Mouse (Mus musculus) liver, embryonic 12.5 days (tissue): ENCODE measurements around the gene Cdk15. TPM values are rescaled to one million over a fixed set of nuclear protein-coding genes. Genes with fewer than 3 reads are reported as not detected.

Source experiments
- ATAC-seq: fragments of 200-750 bp; cut with Nextera tagmentation; 2 replicates; pipeline ENCODE4 v1.8.0; 2017; ENCODE audit warnings: moderate number of reproducible peaks, mild to moderate bottlenecking, moderate library complexity
- H3K27ac ChIP-seq: fragments of 300-500 bp; sonication (generic); 2 replicates; pipeline ENCODE4 v1.5.1; 2016; ENCODE audit warnings: mild to moderate bottlenecking
- H3K27me3 ChIP-seq: fragments of 300-500 bp; sonication (generic); replicated peaks from 2 replicates; pipeline ENCODE4 v1.6.1; 2016; ENCODE audit warnings: mild to moderate bottlenecking, moderate library complexity
- H3K36me3 ChIP-seq: fragments of 300-500 bp; sonication (generic); 2 replicates; pipeline ENCODE4 v1.6.1; 2016; ENCODE audit warnings: mild to moderate bottlenecking, moderate library complexity
- H3K4me1 ChIP-seq: fragments of 300-500 bp; sonication (generic); 2 replicates; pipeline ENCODE4 v1.6.1; 2016
- H3K4me2 ChIP-seq: fragments of 300-500 bp; sonication (generic); 2 replicates; pipeline ENCODE4 v1.6.1; 2016; ENCODE audit warnings: mild to moderate bottlenecking, moderate library complexity
- H3K4me3 ChIP-seq: fragments of 300-500 bp; sonication (generic); 2 replicates; pipeline ENCODE4 v1.5.1; 2016; ENCODE audit warnings: mild to moderate bottlenecking, moderate library complexity
- H3K9ac ChIP-seq: fragments of 300-500 bp; sonication (generic); 2 replicates; pipeline ENCODE4 v1.6.1; 2016; ENCODE audit warnings: mild to moderate bottlenecking, moderate library complexity
- H3K9me3 ChIP-seq: fragments of 300-500 bp; sonication (generic); replicated peaks from 2 replicates; pipeline ENCODE4 v1.6.1; 2016; ENCODE audit warnings: mild to moderate bottlenecking, moderate library complexity
- WGBS: fragments of 180-500 bp; shearing (Covaris S2); methylation state at CpG from one replicate; pipeline ENCODE4 v1.1.7; 2016; ENCODE audit not compliant: insufficient replicate concordance; 5-methylcytosine and 5-hydroxymethylcytosine counted together
- polyA plus RNA-seq: library from polyadenylated mRNA; unstranded; fragments of >200 nt; fragmentation: Nextera tagmentation; extraction: Ambion mirVana; gene quantifications from 2 replicates; pipeline ENCODE4 v1.2.1, GENCODE M21; 2016

Gene Cdk15
- polyA plus RNA-seq, 1 experiment from 2014 or later = not detected

DNA sequence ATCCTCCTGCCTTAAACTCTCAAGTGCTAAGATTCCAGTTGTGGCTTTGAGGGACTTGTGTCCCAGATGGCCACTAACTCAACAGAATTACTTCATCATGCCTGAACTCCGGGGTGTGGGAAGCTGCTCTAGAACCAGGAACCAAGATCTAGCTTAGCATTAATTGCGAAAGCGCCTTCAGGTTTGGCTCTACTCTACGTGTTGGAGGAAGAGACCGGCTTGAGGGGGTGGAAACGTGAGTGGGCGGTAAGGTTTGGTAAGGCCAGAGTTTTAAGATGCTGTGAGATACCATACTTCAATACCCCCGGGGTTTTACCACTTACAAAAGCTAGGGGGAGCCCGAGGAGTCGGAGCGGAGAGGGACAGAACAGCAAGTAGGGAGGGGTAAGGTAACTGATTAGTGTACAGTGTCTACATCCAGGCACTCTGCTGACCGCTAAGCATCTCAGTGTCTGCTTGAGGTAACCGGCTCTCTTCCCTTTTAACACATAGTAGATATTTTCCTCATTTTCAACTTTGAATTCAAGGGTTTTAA is 29.7 kb downstream of the Cdk15 start:
- Histone ChIP-seq H3K9me3 (no peaks in the 10 kb centered on the region), H3K36me3 (no peaks in the 10 kb centered on the region), H3K27me3 (no peaks in the 10 kb centered on the region), H3K4me1 (no peaks in the 10 kb centered on the region), H3K9ac (no peak overlapping the region), H3K4me3 (no peak overlapping the region), H3K27ac (no peak overlapping the region), H3K4me2 (no peak overlapping the region)
- no peak for ATAC-seq
- WGBS = 58% methylated on average over 13 of the region's 13 CpGs

- H3K4me1 ChIP-seq = no peaks in the 10 kb centered on the region
- H3K9ac ChIP-seq = no peak overlapping the region
- H3K9me3 ChIP-seq = no peaks in the 10 kb centered on the region
- H3K27me3 ChIP-seq = no peaks in the 10 kb centered on the region
- 75% methylated on average over 8 of the region's 8 CpGs for WGBS
- no peak for ATAC-seq
- no peak overlapping the region for H3K4me2 ChIP-seq
- no peak overlapping the region for H3K4me3 ChIP-seq
- no peaks in the 10 kb centered on the region for H3K36me3 ChIP-seq
- H3K27ac ChIP-seq = no peak overlapping the region
Measured at GRCm38 (mm10) chr1:59287733-59288132, 31.0 kb downstream of the Cdk15 start.

DNA sequence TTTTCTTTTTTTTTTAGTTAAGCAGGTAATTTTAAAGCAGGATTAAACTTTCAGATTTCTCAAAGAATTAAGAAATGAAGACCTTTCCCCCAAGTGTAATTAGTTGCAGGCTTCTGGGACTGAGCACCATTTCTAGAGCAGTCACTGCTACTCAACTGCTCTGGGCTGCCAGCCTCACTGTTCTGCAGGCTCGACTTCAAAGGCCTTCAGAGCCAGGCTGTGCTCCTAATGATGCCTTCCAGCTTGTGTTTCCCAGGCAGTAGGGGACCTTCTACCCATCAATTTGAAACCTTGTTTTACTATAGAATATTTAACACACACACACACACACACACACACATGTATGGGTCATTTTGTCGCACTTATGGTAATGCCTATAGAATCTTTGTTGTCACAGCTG is 34.9 kb downstream of the Cdk15 start:
- WGBS = 47% methylated on average over 2 of the region's 2 CpGs
- no peak overlapping the region for H3K9ac ChIP-seq
- no peak overlapping the region for H3K4me3 ChIP-seq
- no peak overlapping the region for H3K27ac ChIP-seq
- no peak overlapping the region for H3K4me2 ChIP-seq
- ATAC-seq = no peak
- no peaks in the 10 kb centered on the region for H3K27me3 ChIP-seq
- H3K4me1 ChIP-seq = no peaks in the 10 kb centered on the region
- no peaks in the 10 kb centered on the region for H3K36me3 ChIP-seq
- no peaks in the 10 kb centered on the region for H3K9me3 ChIP-seq

DNA sequence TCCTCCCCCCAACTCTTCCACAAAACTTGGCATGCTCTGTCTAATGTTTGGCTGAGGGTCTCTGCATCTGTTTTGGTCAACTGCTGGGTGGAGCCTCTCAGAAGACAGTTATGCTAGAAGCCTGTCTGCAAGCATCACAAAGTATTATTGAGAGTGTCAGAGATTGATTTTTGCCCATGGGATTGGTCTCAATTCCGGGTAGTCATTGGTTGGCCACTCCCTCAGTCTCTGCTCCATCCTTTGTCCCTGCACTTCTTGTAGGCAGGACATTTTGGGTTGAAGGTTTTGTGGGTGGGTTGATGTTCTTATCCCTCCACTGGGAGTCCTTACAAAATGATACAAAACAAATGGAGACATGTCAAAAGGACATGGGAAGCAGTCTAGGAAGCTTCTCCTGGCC is 39.1 kb downstream of the Cdk15 start:
- Histone ChIP-seq H3K9me3 (no peaks in the 10 kb centered on the region), H3K4me1 (no peaks in the 10 kb centered on the region), H3K9ac (no peak overlapping the region), H3K27ac (no peak overlapping the region), H3K4me3 (no peak overlapping the region), H3K4me2 (no peak overlapping the region), H3K36me3 (no peaks in the 10 kb centered on the region), H3K27me3 (no peaks in the 10 kb centered on the region)
- no peak for ATAC-seq
- WGBS = 63% methylated on average over 1 of the region's 1 CpGs

GRCm38 (mm10) chr1:59297167-59297566 is 40.5 kb downstream of the Cdk15 start:
- Histone ChIP-seq H3K36me3 (no peaks in the 10 kb centered on the region), H3K9ac (no peak overlapping the region), H3K4me1 (no peaks in the 10 kb centered on the region), H3K4me2 (no peak overlapping the region), H3K27me3 (no peaks in the 10 kb centered on the region), H3K27ac (no peak overlapping the region), H3K9me3 (no peaks in the 10 kb centered on the region), H3K4me3 (no peak overlapping the region)
- ATAC-seq = no peak
- WGBS = 59% methylated on average over 3 of the region's 3 CpGs

GRCm38 (mm10) chr1:59298491-59299090 is 41.9 kb downstream of the Cdk15 start:
- Histone ChIP-seq H3K27me3 (no peaks in the 10 kb centered on the region), H3K4me3 (no peak overlapping the region), H3K9me3 (no peaks in the 10 kb centered on the region), H3K4me2 (no peak overlapping the region), H3K4me1 (no peaks in the 10 kb centered on the region), H3K9ac (no peak overlapping the region), H3K36me3 (no peaks in the 10 kb centered on the region), H3K27ac (no peak overlapping the region)
- ATAC-seq = no peak
- 44% methylated on average over 9 of the region's 9 CpGs for WGBS

DNA sequence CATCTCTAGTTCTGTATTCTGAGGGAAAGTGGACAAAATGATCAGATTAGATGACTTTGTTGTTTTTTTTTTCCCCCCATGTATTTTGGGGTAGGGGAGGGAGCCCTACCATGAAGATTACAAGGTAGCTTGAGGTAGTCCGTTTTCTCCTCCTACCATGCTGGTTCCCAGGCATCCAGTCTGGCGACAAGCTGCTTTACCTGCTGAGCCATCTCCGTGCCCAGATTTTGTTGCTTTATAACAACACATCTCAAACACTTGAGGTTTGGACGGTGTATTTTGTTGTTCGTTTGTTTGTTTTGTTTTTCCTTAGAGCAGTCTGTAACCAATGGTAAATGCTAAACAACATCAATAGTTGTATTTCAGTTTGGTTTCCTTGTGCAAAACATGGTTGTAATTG is 50.6 kb downstream of the Cdk15 start:
- 65% methylated on average over 5 of the region's 5 CpGs for WGBS
- H3K36me3 ChIP-seq = no peaks in the 10 kb centered on the region
- H3K4me3 ChIP-seq = no peak overlapping the region
- H3K27ac ChIP-seq = no peak overlapping the region
- no peaks in the 10 kb centered on the region for H3K27me3 ChIP-seq
- no peaks in the 10 kb centered on the region for H3K4me1 ChIP-seq
- no peak overlapping the region for H3K4me2 ChIP-seq
- no peak overlapping the region for H3K9ac ChIP-seq
- ATAC-seq = no peak
- H3K9me3 ChIP-seq = no peaks in the 10 kb centered on the region

GRCm38 (mm10) chr1:59311292-59311885 is 54.7 kb downstream of the Cdk15 start:
- no peaks in the 10 kb centered on the region for H3K9me3 ChIP-seq
- peaks cover 10% of the 10 kb centered on the region for H3K4me1 ChIP-seq
- no peak overlapping the region for H3K4me2 ChIP-seq
- 47% methylated on average over 5 of the region's 5 CpGs for WGBS
- H3K9ac ChIP-seq = no peak overlapping the region
- no peaks in the 10 kb centered on the region for H3K27me3 ChIP-seq
- no peaks in the 10 kb centered on the region for H3K36me3 ChIP-seq
- H3K27ac ChIP-seq = no peak overlapping the region
- no peak overlapping the region for H3K4me3 ChIP-seq
- no peak for ATAC-seq

GRCm38 (mm10) chr1:59312187-59313153 is 55.8 kb downstream of the Cdk15 start:
- no peaks in the 10 kb centered on the region for H3K36me3 ChIP-seq
- no peak overlapping the region for H3K9ac ChIP-seq
- ATAC-seq = no peak
- no peaks in the 10 kb centered on the region for H3K27me3 ChIP-seq
- H3K9me3 ChIP-seq = no peaks in the 10 kb centered on the region
- no peak overlapping the region for H3K4me3 ChIP-seq
- H3K4me2 ChIP-seq = no peak overlapping the region
- H3K4me1 ChIP-seq = peaks cover 11% of the 10 kb centered on the region
- H3K27ac ChIP-seq = no peak overlapping the region
- 61% methylated on average over 10 of the region's 10 CpGs for WGBS

DNA sequence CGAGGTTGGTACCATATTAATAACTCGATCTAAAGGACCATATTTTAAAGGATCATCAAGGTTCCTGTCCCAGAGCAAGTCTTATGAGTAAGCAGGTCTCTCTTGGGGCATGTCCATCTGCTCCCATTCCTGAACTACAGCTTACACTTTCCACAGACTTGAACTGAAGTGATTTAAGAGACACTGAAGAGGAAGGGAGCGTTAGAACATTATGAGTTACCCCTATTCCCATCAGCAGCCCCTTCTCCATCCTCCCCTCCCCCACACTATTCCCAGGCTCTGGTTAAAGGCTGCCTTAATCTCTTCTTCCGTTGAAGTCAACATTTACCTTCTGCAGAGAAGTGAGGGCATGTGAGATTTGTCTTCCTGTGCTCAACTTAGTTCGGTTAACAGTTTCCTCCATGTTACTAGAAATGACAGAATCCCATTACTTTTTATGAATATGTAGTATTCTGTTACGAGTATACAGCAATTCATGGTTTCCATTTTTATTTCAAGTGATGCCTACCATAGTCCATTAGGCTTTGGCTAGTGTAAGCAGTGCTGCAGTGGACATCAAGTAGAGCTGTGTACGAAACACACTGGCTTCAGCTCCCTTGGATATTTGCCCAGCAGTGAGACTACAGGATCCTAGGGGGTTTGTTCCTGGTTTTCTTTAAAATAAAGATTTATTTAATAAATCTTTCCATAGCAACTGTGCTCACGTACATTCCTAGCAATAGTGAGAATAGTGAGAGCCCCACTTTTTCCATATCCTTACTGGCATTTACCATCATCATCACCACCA is 56.6 kb downstream of the Cdk15 start:
- 53% methylated on average over 8 of the region's 8 CpGs for WGBS
- H3K27ac ChIP-seq = no peak overlapping the region
- no peaks in the 10 kb centered on the region for H3K36me3 ChIP-seq
- H3K4me1 ChIP-seq = peaks cover 11% of the 10 kb centered on the region
- no peak overlapping the region for H3K4me2 ChIP-seq
- H3K9ac ChIP-seq = no peak overlapping the region
- ATAC-seq = no peak
- H3K4me3 ChIP-seq = no peak overlapping the region
- H3K27me3 ChIP-seq = no peaks in the 10 kb centered on the region
- H3K9me3 ChIP-seq = no peaks in the 10 kb centered on the region

- no peak for ATAC-seq
- no peak overlapping the region for H3K9ac ChIP-seq
Measured at GRCm38 (mm10) chr1:59315057-59315807, 58.5 kb downstream of the Cdk15 start.

More at GRCm38 (mm10) chr1:59315057-59315807, 58.5 kb downstream of the Cdk15 start:
- H3K9me3 ChIP-seq = no peaks in the 10 kb centered on the region
- H3K36me3 ChIP-seq = no peaks in the 10 kb centered on the region
- H3K4me1 ChIP-seq = peaks cover 15% of the 10 kb centered on the region
- 22% methylated on average over 5 of the region's 5 CpGs for WGBS
- no peak overlapping the region for H3K4me2 ChIP-seq
- no peak overlapping the region for H3K4me3 ChIP-seq
- H3K27ac ChIP-seq = no peak overlapping the region
- no peaks in the 10 kb centered on the region for H3K27me3 ChIP-seq
